Mouse (Mus musculus) midbrain, embryonic 10.5 days (tissue): Measurements from ENCODE around the gene Mgl2. TPM values are rescaled to one million over a fixed set of nuclear protein-coding genes. Genes with fewer than 3 reads are reported as not detected.
A peak's percentile ranks its signal among the peaks of the same experiment; 100 is the strongest.

Source experiments
- DNase-seq: peaks from one replicate; pipeline ENCODE4 v3.0.0-alpha.2; 2017; ENCODE audit warnings: low spot score
- H3K27ac ChIP-seq: fragments of 300-500 bp; sonication (generic); replicated peaks from 2 replicates; pipeline ENCODE4 v1.5.1; 2016; ENCODE audit warnings: mild to moderate bottlenecking
- H3K27me3 ChIP-seq: fragments of 300-500 bp; sonication (generic); 2 replicates; pipeline ENCODE4 v1.6.1; 2016; ENCODE audit warnings: low read depth, mild to moderate bottlenecking; ENCODE audit not compliant: poor library complexity, severe bottlenecking
- H3K36me3 ChIP-seq: fragments of 300-500 bp; sonication (generic); 2 replicates; pipeline ENCODE4 v1.6.1; 2016; ENCODE audit warnings: mild to moderate bottlenecking, moderate library complexity
- H3K4me1 ChIP-seq: fragments of 300-500 bp; sonication (generic); 2 replicates; pipeline ENCODE4 v1.6.1; 2016
- H3K4me3 ChIP-seq: fragments of 300-500 bp; sonication (generic); 2 replicates; pipeline ENCODE4 v1.5.1; 2016; ENCODE audit warnings: mild to moderate bottlenecking, moderate library complexity
- H3K9me3 ChIP-seq: fragments of 300-500 bp; sonication (generic); replicated peaks from 2 replicates; pipeline ENCODE4 v1.6.1; 2016; ENCODE audit warnings: mild to moderate bottlenecking
- WGBS: fragments of 180-500 bp; shearing (Covaris S2); methylation state at CpG from one replicate; pipeline ENCODE4 v1.1.7; 2016; 5-methylcytosine and 5-hydroxymethylcytosine counted together
- polyA plus RNA-seq: library from polyadenylated mRNA; unstranded; fragments of >200 nt; fragmentation: Nextera tagmentation; extraction: Ambion mirVana; gene quantifications from 2 replicates; pipeline ENCODE4 v1.2.1, GENCODE M21; 2016

Gene Mgl2
- 0.12 TPM in 1 of 2 replicates, not detected in the other for polyA plus RNA-seq

GRCm38 (mm10) chr11:70129926-70130379, at the start of gene Mgl2:
Mgl2 (plus strand) TSS chr11:70130329.
- Histone ChIP-seq H3K27me3 (no peaks in the 10 kb centered on the region), H3K4me3 (no peak within 1 kb of the TSS), H3K27ac (no peak within 1 kb of the TSS), H3K4me1 (no peaks in the 10 kb centered on the region), H3K9me3 (no peaks in the 10 kb centered on the region), H3K36me3 (no peaks in the 10 kb centered on the region)
- WGBS = 86% methylated on average over 9 of the region's 9 CpGs
- DNase-seq = no peak

- DNase-seq = no peak
- H3K36me3 ChIP-seq = no peaks in the 10 kb centered on the region
- WGBS = 90% methylated on average over 15 of the region's 15 CpGs
These were observed 49.1 kb upstream of the Mgl2 start for GRCm38 (mm10) chr11:70080803-70081590.

GRCm38 (mm10) chr11:70084563-70084962, 45.6 kb upstream of the Mgl2 start:
- H3K27me3 ChIP-seq = no peaks in the 10 kb centered on the region
- 0 out of 2 replicates have a peak overlapping the region, but pooled peaks have one; percentile 13 for H3K27ac ChIP-seq
- DNase-seq = no peak
- 83% methylated on average over 8 of the region's 8 CpGs for WGBS
- 0 out of 2 replicates have a peak, but pooled peaks cover 3% of the 10 kb centered on the region for H3K9me3 ChIP-seq
- H3K4me3 ChIP-seq = no peak overlapping the region
- H3K36me3 ChIP-seq = no peaks in the 10 kb centered on the region
- no peaks in the 10 kb centered on the region for H3K4me1 ChIP-seq

More at GRCm38 (mm10) chr11:70080803-70081590, 49.1 kb upstream of the Mgl2 start:
- Histone ChIP-seq H3K4me1 (no peaks in the 10 kb centered on the region), H3K27me3 (no peaks in the 10 kb centered on the region), H3K4me3 (no peak overlapping the region), H3K9me3 (no peaks in the 10 kb centered on the region), H3K27ac (no peak overlapping the region)

- no peaks in the 10 kb centered on the region for H3K27me3 ChIP-seq
- WGBS = 81% methylated on average over 12 of the region's 12 CpGs
- no peak within 1 kb of the TSS for H3K27ac ChIP-seq
- no peak within 1 kb of the TSS for H3K4me3 ChIP-seq
- H3K9me3 ChIP-seq = 0 out of 2 replicates have a peak, but pooled peaks cover 3% of the 10 kb centered on the region
- no peaks in the 10 kb centered on the region for H3K36me3 ChIP-seq
- H3K4me1 ChIP-seq = no peaks in the 10 kb centered on the region
- no peak for DNase-seq
These were observed 37.9 kb upstream of the Mgl2 start, which contains the start of gene Asgr2 for GRCm38 (mm10) chr11:70091986-70092783. Asgr2 (plus strand) TSS chr11:70092644.

GRCm38 (mm10) chr11:70097396-70097795, 32.7 kb upstream of the Mgl2 start:
- no peaks in the 10 kb centered on the region for H3K36me3 ChIP-seq
- no peak for DNase-seq
- no peak overlapping the region for H3K27ac ChIP-seq
- no peaks in the 10 kb centered on the region for H3K27me3 ChIP-seq
- no peaks in the 10 kb centered on the region for H3K4me1 ChIP-seq
- no peak overlapping the region for H3K4me3 ChIP-seq
- H3K9me3 ChIP-seq = no peaks in the 10 kb centered on the region
- WGBS = 87% methylated on average over 11 of the region's 11 CpGs

- no peak overlapping the region for H3K4me3 ChIP-seq
- H3K4me1 ChIP-seq = no peaks in the 10 kb centered on the region
- no peak overlapping the region for H3K27ac ChIP-seq
- 90% methylated on average over 2 of the region's 2 CpGs for WGBS
- no peak for DNase-seq
- no peaks in the 10 kb centered on the region for H3K9me3 ChIP-seq
- no peaks in the 10 kb centered on the region for H3K36me3 ChIP-seq
- no peaks in the 10 kb centered on the region for H3K27me3 ChIP-seq
These were observed 31.0 kb upstream of the Mgl2 start for GRCm38 (mm10) chr11:70099102-70099501.

- H3K4me1 ChIP-seq = peaks cover 4% of the 10 kb centered on the region; the same call in 1 of the 2 replicates
- H3K27me3 ChIP-seq = no peaks in the 10 kb centered on the region
- 86% methylated on average over 2 of the region's 2 CpGs for WGBS
- DNase-seq = no peak
- H3K27ac ChIP-seq = no peak overlapping the region
- no peaks in the 10 kb centered on the region for H3K9me3 ChIP-seq
- no peak overlapping the region for H3K4me3 ChIP-seq
- H3K36me3 ChIP-seq = no peaks in the 10 kb centered on the region
These were observed 30.3 kb upstream of the Mgl2 start for GRCm38 (mm10) chr11:70099809-70100208.

GRCm38 (mm10) chr11:70103701-70104315, 26.3 kb upstream of the Mgl2 start:
- Histone ChIP-seq H3K9me3 (no peaks in the 10 kb centered on the region), H3K4me1 (peaks cover 8% of the 10 kb centered on the region), H3K36me3 (no peaks in the 10 kb centered on the region), H3K27me3 (no peaks in the 10 kb centered on the region), H3K4me3 (no peak overlapping the region), H3K27ac (no peak overlapping the region)
- 81% methylated on average over 14 of the region's 14 CpGs for WGBS
- DNase-seq = no peak

GRCm38 (mm10) chr11:70107085-70107484, 23.0 kb upstream of the Mgl2 start:
- 70% methylated on average over 8 of the region's 8 CpGs for WGBS

GRCm38 (mm10) chr11:70110146-70110545, 20.0 kb upstream of the Mgl2 start:
- no peak overlapping the region for H3K27ac ChIP-seq
- H3K4me1 ChIP-seq = peaks cover under 1% of the 10 kb centered on the region; the same call in 1 of the 2 replicates
- WGBS = 74% methylated on average over 3 of the region's 3 CpGs
- no peak overlapping the region for H3K4me3 ChIP-seq
- DNase-seq = peak; percentile 21
- no peaks in the 10 kb centered on the region for H3K36me3 ChIP-seq
- H3K27me3 ChIP-seq = no peaks in the 10 kb centered on the region
- no peaks in the 10 kb centered on the region for H3K9me3 ChIP-seq

More at GRCm38 (mm10) chr11:70107085-70107484, 23.0 kb upstream of the Mgl2 start:
- Histone ChIP-seq H3K9me3 (no peaks in the 10 kb centered on the region), H3K36me3 (no peaks in the 10 kb centered on the region), H3K27ac (no peak overlapping the region), H3K4me3 (no peak overlapping the region), H3K27me3 (no peaks in the 10 kb centered on the region), H3K4me1 (peaks cover 8% of the 10 kb centered on the region)
- no peak for DNase-seq

- 90% methylated on average over 4 of the region's 4 CpGs for WGBS
- Histone ChIP-seq H3K27me3 (no peaks in the 10 kb centered on the region), H3K4me1 (no peaks in the 10 kb centered on the region), H3K36me3 (no peaks in the 10 kb centered on the region), H3K27ac (no peak overlapping the region), H3K9me3 (no peaks in the 10 kb centered on the region), H3K4me3 (no peak overlapping the region)
- DNase-seq = no peak
These were observed 15.6 kb upstream of the Mgl2 start for GRCm38 (mm10) chr11:70114562-70114961.

GRCm38 (mm10) chr11:70115901-70116300, 14.2 kb upstream of the Mgl2 start:
- Histone ChIP-seq H3K4me1 (no peaks in the 10 kb centered on the region), H3K27me3 (no peaks in the 10 kb centered on the region), H3K36me3 (no peaks in the 10 kb centered on the region), H3K9me3 (peaks cover 7% of the 10 kb centered on the region), H3K4me3 (no peak overlapping the region), H3K27ac (no peak overlapping the region)
- DNase-seq = no peak
- 94% methylated on average over 3 of the region's 3 CpGs for WGBS
